In genomic region chr13:94098369-94099084, GRCm38 (mm10) we compare ENCODE assay signal across 8 mouse cellular contexts. TPM values are rescaled to one million over a fixed set of nuclear protein-coding genes. Genes with fewer than 3 reads are reported as not detected.
DNase-seq lines count a peak whose midpoint lies in the region; ATAC-seq lines count a peak whose summit lies in the region.

No protein-coding gene starts in this region.

- intact Hi-C loops in left cerebral cortex, postnatal 25 days (cut with DNase I) = no loop called here
- intact Hi-C loops in left cerebral cortex, postnatal 10 days (cut with DNase I) = no loop called here

- DNase-seq in adrenal gland, adult 2 months = peak; percentile 44
- no peak for DNase-seq in adrenal gland, postnatal 25 days
- peak; percentile 25 to 48 for DNase-seq in left cerebral cortex, postnatal 25 days (ENCODE audit: low spot score in 2 of 2)
- no peak for DNase-seq in left cerebral cortex, postnatal 10 days (ENCODE audit: extremely low spot score in 1 of 2, low spot score in 2 of 2)
- DNase-seq in embryo, embryonic 10.5 days (ENCODE audit: low spot score) = no peak
- no peak for DNase-seq in kidney, adult 18-20 months

- ATAC-seq in granulocyte monocyte progenitor cell, adult 5-6 weeks (replicated peaks; ENCODE audit: poor library complexity, severe bottlenecking) = peak; percentile 95
- ATAC-seq in monocyte, adult 5-6 weeks (replicated peaks; ENCODE audit: insufficient number of reproducible peaks, low FRiP score, low TSS enrichment, poor library complexity, severe bottlenecking) = peak; percentile 95

RNA-seq across cellular contexts. Expression of gene Lhfpl2, which starts 40.9 kb away (rescaled TPM):
- 10 to 100 TPM; 27.9 to 32.2 TPM for total RNA-seq in adrenal gland, adult 2 months (2021)
- 21.5 and 26.7 TPM in 2 replicates for polyA plus RNA-seq in adrenal gland, adult 2 months (2012; rRNA removed)
- total RNA-seq in adrenal gland, postnatal 25 days (2021) = 36.0 and 38.2 TPM in 2 replicates
- total RNA-seq in left cerebral cortex, postnatal 25 days (2021) = 10 to 100 TPM; 13.2 to 18.7 TPM
- total RNA-seq in left cerebral cortex, postnatal 10 days (2021) = 10 to 100 TPM; 21.2 to 30.3 TPM
- total RNA-seq in granulocyte monocyte progenitor cell, adult 5-6 weeks (2014; fragmentation: Nextera tagmentation) = 14.6 and 25.1 TPM in 2 replicates
- total RNA-seq in granulocyte monocyte progenitor cell, adult 5-6 weeks (2017) = 11.2 and 14.2 TPM in 2 replicates
- total RNA-seq in monocyte, adult 5-6 weeks (2017) = not detected in 3 replicates

Comparison
In these comparisons a context has a peak if more than half of its experiments do, and no peak if none do; other contexts are left out.
1. DNase-seq: peak in adrenal gland, adult 2 months (single experiment) and left cerebral cortex, postnatal 25 days (2 of 2); none in adrenal gland, postnatal 25 days (single experiment), left cerebral cortex, postnatal 10 days (0 of 2), embryo, embryonic 10.5 days (single experiment) and kidney, adult 18-20 months (single experiment).
2. RNA of gene Lhfpl2, which starts 40.9 kb away (total RNA-seq): 36.0 to 38.2 TPM in adrenal gland, postnatal 25 days, 27.9 to 32.2 TPM in adrenal gland, adult 2 months, 21.2 to 30.3 TPM in left cerebral cortex, postnatal 10 days, 11.2 to 25.1 TPM in granulocyte monocyte progenitor cell, adult 5-6 weeks and 13.2 to 18.7 TPM in left cerebral cortex, postnatal 25 days; not detected in monocyte, adult 5-6 weeks; every median in the first group is over 10 times any median in the second.